Mouse (Mus musculus) cerebellum, adult 8-10 months (tissue): ENCODE data around the gene Enpp3.
"Not testable (repeated sequence)": the region's sequence is repeated elsewhere in the genome, so short reads cannot be mapped to it uniquely, and the experiment has no call there.

Source experiments
- DNase-seq: peaks from one replicate; pipeline ENCODE4 v3.0.0; 2022

The Enpp3 gene

DNA sequence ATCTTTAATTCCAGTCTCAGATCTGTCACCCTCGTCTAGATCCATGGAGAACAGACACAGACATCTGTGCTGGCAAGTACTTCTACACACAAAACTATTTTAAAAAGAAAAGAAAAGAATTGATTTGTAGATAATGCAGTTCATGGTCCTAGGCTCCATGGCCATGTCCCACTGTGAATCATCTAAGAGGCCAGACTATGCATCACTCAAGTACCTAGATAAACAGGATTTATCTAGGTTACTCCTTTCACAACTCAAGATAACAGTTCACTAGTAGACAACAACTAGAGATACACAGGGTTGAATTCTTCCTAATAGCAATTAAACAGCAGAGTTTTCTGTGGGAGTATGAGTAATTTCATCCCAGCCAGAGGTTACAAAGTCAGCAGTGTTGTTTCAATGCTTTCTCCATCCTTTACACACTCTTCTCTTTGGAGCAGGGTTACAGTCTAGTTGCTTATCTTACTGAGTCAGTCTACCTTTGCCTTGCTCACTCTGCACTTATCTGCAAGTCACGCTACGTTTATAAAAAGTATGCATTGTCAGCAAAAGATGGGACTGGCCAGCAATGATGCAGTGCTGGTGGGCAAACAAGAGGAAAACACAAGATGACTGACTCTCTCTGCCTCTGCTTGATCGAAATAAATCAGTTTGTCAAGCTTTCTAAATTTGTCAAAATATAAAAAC lies 20.5 kb downstream of the Enpp3 start:
- no peak for DNase-seq

DNA sequence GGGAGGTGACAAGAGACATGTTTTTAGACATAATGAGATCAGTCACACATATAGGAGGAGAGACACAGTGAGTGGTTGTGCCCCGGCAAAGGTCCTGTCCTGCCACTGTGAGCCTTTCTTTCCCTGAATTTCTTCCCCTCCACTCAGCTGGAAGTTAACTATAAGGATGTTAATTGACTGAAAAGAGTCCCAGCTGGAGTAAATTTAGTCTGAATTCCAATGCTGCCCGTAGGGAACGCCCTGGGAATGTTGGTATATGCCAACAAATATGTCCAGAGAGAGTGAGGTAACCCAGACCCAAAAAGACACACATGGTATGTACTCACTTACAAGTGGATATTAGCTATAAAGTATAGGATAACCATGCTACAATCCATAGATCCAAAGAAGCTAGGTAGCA lies 23.1 kb downstream of the Enpp3 start:
- no peak for DNase-seq

DNA sequence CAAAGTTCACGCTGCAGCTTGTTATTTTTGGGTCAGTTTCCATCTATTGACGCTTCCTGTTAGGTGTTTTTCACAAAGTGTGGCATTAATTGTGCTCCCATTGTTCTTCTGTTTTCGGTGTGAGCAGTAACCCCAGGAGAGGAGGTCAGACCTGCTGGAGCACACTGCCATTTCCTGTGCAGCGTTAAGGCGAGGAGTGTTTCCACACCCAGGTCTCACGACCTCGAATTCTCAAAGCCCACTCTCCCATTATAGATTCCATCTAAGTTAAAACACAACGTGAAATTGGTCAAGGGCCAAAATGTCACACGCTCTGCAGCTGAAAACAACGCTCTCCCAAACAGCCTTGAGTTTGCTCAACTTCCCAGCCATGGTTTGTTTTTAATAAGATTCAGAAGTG lies 32.0 kb downstream of the Enpp3 start:
- no peak for DNase-seq

DNA sequence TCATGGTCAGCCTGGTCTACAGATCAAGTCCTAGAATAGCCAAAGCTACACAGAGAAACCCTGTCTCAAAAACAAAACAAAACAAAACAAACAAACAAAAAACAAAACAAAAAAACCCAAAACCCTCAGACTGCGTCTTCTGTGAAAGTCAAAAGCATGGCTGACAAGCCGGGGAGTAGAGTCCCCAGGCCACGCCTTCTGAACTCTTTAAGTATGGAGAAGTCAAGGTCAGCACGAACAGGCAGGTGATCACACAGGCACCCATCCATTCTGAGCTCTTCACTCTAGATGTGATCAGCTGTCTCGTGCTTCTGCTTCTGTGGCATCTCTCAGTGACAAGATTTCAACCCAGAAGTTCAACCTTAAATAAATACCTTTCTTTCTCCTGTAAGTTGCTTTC lies 35.9 kb downstream of the Enpp3 start:
- DNase-seq, result no peak

DNA sequence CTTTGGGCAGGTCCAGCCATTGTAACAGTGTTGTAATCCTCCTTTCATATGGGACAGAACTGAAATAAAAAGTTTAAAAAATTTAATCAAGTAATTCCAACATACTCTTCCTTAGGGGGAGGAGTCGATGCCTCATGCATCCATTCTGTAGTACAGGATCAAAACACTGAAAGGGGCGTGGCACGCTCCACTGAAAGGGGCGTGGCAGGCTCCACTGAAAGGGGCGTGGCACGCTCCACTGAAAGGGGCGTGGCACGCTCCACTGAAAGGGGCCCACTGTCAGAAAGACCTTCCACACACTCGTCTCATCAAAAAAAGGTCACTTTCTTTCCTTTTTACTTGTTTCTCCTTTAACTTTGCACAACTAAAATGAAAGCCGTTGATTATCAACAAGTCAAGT lies 36.7 kb downstream of the Enpp3 start:
- DNase-seq, result no peak

DNA sequence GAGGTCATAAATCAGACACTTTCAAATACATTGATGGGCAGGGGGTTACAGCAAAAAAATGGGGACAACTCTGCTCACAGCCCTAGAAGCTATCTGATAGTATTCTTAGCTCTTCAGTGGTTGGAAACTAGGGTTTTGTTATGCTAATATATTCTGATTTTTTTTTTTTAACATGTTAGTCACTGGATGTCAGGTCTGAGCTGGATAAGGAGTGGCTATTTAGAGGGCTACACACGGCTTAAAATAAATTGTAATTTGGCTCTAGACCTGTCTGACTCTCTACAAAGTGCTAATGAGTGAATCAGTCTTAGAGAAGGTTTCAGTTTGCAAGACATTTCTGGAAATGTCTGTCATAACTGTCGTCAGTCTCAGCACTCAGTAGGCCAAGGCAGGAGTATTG lies 37.5 kb downstream of the Enpp3 start:
- no peak for DNase-seq

DNA sequence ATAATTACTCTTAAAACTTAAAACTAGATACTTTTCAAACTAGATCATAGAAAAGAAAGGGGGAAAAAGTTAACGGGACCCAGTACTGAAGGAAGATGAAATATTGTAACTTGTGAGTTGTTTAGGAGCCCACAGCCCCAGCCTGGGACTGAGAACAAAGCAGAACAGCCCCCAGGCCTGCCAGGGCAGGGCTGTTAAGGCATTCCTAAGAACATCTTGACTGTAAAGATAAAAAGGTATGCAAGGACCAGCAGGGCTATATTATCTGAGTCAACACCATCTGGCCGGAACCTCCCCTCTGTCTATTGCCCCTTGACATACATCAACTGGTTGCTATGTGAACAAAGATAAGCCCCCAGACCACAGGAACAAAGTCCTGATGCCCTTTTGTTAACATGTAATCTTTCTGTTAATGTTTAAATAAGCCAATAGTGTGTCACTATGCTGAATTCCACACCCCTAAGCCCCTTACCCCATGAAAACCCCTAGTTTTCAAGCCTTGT lies 39.8 kb downstream of the Enpp3 start:
- DNase-seq, result not testable (repeated sequence)

DNA sequence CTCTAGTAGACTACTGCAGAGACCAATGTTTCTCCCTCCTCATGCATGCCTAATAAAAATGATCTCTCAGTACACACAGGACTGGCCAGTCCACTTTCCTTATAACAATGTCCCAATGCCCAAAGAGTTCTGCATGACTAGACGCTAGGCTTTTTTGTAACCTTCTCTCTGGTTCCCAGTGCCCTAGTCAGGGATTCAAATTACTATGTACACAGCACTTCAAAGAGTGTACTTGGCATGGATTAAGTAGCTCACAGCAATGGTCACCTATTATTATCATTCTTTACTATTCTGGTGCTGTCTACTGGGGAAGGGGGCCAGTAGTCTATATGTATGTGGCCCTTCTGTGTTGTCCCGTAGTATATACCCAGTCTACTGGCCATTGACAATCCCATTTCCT lies 40.8 kb downstream of the Enpp3 start:
- DNase-seq, result no peak

DNA sequence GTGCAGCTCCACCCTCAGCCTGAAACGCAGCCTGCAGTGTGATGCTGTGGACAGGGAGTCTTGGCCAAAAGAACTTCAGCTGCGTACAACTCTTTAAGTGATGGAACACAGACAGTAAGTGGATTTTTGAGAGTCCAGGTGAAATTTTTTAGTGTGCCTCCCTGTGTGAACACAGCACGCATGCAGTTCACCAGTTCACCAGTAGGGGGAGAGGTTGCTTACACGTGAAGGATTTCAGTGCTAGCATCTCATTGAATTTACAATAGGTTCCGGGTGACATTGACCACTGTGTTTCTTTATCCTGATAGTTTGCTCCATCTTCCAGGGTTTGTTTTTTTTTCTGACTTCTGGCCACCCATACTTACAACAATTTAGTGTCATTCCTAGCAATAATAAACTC lies 45.4 kb downstream of the Enpp3 start:
- peak; percentile 42 for DNase-seq

DNA sequence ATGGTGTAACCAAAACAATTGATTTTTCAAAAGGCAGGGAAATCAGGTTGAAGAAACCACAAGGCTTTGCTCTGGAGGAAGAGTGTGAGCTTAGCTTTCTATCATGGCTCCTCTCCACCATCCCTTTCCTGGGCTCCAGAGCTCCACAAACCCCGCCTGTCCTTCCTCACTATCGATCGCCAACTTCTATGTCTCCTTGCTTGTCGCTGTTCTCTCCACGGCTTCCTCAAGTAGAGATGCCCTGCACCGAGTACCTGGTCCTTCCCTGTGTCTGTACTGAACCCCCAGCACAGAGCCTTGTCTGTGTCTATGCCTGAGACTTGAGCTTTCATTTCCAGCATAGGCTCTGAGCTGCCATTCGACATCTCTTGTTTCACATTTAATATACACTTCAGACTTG lies 49.9 kb downstream of the Enpp3 start:
- no peak for DNase-seq

DNA sequence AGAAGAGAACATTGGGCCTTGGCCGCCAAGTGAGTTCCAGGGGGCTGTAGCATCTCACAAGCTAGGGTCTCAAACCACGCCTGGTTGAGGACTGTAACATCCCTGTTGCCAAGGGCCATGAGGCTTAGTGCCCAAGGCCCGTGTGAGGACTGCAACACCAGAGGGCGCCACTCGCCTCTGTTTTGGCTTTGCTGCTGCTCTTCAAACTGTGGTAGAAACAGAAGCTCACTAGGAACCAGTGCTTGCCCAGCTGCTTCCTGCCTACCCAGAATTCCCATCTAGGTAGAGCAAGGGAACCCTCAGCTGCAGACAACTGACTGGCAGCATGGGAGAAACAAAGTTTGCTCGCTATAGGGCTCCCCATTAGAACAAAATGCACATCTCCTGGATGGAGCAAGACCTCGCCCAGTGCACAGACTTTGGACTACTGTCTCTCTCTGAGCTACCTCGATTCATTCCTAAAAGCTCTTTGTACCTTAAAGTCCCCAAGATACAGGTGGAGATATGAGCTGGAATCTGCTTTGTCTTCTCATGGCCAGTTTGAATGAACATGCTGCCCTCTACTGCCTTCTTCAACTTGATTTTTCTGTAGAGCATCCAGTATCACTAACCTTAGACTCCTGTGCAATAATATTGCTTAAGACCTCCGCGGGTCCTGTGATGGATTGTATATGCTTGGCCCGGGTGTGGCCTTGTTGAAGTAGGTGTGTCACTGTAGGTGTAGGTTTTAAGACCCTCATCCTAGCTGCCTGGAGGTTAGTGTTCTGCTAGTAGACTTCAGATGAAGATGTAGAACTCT lies 52.7 kb downstream of the Enpp3 start:
- DNase-seq, result peak; percentile 12

DNA sequence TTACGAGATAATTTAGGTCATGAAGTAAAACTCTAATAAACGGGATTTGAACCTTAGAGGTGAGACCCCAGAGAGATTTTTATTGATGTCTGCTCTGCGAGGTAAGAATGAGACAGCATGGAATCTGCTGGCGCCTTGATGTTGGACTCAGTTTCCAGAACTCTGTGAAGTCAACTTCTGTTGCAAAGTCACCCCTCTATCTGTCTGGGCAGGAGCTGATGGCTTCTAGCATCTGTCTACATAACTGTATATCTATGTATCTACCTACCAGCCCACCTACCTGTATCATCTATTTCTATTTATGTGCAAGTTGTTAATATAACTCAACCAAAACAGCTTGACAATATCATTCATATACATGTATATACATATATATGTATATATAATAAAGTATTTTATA lies 57.3 kb downstream of the Enpp3 start:
- DNase-seq, result no peak

DNA sequence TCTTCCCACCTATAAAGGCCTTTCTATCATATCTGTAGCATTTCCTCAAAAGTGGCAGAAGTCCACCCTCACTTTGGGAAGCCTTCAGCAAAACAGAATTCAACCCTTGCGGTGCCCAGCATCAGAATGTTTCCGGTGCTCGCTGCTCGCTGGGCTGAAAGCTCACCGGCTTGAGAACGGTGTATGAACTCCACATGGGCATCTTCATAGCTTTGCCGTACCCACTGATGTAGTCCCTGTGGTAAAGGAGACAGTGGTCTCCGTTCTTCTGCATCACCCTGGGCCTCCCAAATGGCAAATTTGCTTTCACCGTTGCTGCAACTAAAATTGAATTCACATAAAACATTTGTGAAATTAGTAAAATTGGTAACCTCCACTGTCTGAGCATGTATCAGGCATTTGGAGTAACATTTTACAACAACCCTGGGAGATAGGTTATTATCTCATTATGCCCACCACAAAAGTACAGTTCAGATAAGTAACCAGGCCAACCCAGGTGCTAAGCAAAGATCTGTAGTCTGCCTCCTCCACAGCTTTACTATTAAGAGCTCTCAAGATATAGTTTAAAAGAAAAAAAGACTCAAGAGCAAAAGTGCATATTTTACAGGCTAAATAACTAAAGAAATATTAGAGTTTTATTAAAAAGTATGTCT lies 57.9 kb downstream of the Enpp3 start:
- no peak for DNase-seq

DNA sequence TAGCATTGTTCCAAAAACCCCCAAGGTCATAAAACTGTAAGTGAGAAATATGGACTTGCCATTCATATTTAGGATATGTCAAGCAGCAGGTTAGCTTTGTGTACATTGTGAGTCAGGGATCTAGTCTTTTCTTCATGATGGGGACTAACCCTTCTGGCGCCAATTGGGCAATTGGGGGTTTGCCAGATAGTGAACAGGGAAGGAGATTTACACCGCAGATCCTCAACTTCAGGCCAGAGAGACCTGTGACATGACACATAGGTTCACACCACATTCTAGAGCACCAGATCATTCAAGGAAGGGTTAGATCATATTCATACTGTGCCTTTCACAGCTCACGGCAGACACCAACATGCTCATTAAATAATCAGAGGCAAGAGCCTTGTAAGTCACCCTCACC lies 58.7 kb downstream of the Enpp3 start:
- no peak for DNase-seq

DNA sequence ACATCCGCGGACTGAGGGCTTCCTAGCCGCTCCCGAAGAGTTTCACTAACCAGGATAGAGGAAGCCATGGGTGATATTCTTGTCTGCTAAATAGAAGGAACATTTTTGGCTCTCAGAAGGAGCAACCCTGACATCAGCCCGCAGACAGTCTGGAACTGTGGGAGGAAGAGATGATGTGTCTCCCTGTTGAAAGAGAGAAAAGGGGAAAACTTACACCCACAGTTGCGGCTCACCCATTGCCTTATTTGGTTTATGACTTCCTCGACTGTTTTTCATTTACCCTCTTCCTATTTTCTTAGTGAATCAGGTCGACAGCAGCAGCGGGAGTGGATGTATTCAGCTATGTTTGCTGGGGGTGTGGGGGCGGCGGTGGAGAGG lies 64.0 kb downstream of the Enpp3 start:
- no peak for DNase-seq

DNA sequence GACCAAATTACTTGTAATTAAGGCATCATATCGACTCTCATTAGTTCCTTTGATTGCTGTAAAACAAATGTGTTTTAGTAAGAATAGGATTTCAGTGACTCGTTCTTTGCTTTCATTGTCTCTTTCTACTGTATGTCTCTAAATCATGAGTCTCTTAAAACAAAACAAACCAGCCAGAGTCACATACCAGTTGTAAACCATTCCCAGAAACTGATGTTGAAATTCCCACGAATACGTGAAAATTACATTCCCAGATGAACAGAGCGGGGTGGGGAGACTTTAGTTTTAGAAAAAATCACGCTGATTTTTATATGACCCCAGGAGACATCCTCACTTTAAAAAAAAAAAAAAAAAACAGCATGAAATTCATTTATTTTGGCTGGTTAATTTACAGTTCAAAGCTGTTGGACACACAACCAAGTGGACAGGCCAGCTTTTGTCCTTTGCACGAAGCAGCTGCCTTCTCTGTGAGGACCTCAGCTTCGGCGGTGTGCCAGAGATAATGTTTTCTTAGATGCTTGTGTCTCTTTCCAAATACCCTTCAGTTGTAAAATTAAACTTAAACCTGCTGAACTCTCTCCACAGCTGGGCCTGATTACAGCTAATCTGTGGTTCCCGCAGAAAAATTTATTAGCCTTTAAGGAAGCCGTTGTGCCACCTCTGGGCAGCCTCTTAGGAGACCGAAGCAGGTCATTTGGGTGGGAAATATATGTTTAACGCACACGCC lies 64.5 kb downstream of the Enpp3 start:
- no peak for DNase-seq

DNA sequence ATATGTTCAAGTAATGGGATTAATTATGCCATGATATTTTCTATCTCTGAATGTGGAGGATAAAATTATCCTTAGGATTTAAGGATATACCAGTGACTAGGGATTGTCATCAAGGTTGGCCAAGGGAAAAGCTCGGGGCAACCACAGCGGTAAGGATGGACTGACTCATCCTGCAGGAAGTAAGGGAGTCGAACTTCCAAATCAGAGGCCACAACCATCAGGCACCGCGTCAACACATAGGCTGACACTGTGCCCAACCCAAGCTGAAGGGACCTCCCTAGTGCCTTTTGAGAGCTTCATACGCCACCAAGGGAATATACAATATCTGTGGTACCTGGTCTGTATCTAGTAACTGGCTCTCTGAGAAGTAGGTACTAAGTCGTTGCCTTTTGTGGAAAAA lies 73.1 kb downstream of the Enpp3 start:
- no peak for DNase-seq

DNA sequence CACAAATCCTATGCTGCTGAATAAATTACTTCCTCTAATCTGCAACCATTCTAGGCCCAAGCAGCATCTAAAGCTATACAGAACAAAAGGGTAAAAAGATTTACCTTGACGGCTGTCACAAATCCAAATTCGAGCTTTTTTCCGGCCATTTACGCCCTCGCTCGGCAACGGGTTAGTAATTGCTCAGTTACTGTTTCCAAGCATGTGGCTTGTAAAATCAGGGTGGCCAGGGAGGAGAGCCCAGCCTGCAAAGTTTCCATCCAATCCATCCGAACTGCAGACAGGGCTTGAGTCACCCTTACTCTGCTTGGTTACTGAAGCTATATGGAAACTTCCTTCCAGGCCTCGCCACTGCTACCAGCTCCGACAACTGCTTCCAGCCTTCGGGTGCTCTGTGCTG lies 74.9 kb downstream of the Enpp3 start:
- no peak for DNase-seq

DNA sequence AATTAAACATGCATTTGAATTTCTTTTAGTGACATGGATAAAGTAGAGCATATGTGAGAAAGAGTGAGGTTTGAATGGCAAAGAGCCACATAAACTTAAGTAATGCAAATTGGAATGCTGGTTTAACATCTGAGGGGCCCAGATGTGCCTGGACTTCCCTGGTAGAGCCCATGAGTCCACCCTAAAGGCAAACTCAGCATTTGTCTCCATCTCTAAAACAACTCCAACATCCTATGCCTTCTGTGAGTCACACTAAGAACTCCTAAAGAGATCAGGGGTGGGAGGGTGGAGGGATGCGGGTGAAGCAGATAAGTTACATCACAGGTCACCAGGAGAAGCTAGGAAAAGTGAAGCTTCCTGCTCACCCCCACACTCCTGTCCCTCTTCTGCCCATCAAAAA lies 76.6 kb downstream of the Enpp3 start:
- DNase-seq, result no peak

DNA sequence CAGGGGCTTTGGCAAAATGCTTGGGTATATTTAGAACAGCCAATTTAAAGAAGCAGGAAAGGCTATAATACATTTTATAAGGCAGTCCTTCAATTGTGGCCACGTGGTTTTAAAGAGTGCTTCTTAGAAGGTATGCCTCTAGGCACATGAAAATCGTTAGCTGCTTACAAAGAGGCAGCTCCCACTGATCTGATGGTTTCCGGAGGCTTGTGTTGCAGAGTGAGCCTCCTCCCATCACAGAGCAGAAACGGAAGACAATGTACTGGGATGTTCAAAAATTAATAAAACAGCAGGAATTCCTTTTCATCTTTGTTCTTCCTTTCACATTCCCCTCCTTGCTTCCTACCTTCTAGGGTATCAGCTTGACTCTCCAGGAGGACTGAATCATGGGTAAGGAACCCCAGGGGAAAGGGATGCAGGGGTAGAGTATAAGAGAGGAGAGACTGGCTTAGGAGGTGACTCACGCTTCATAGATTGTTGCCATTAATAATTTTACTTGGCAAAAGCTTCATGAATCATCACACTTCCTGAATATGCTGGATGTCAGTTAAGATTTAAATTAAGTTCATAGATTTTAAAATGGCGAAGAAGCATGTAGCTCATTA lies 77.4 kb downstream of the Enpp3 start:
- no peak for DNase-seq

DNA sequence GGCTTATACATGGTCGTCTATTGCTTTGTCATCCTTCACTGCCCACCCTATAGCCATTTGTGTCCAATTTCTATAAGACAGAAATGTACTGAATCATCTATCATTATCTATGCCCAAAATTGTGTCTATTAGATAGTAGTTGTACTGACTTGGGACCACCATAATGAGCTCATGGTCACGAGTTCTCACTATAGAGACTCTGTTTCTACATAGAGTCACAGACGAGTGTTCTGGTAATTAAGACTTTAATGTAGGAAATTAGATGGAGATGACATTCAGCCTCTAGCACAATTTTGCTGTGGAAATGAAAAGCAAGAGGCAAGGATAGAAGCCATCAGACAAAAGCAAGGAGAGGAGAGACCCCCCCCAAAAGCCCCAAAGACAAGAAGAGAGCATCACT lies 78.0 kb downstream of the Enpp3 start:
- no peak for DNase-seq

DNA sequence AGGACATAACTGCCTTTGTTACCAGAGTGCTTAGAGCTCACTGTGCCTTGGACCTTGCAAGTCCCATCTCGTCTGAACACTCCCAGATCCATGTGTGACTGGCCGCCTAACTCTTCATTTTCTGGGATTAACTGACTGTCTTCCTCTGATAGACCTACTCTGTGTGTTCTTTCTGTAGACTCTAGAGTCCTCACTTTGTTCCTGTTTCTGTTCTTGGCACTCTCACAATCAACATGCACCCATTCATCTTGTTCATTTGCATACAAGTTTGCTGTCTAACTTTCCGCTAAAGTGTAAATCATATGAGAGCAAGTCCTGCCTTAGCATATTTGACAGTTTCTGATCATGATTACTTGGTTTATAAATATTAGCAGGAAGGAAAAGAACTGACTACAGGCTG lies 79.4 kb downstream of the Enpp3 start:
- DNase-seq, result no peak

DNA sequence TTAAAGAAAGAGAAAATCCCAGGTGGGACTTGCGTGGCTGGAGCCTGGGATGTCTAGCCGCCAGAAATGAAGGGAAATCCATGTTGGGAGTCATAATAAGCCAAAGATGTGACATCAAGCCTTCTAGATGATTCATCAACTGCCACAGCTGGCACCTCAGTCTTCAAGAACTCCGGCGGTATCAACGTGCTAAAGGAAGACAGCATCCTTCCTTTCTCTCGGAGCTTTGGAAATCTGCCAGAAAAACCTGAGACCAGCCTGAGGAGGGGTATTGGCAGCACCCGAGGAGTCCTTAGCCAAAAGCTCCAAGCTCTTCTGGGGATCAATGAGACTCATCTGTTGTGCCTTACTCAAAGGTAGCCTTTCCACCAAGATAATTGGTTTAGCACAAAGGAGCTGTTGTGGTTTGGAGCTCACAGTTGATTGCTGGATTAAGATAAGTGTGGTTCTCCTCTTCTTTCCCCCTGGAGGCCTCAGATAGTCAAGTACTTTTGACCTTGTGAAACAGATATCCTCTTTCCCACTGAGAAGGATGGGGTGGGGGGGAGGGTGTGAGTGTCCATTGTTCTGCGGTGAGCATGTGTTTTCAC lies 84.2 kb downstream of the Enpp3 start:
- no peak for DNase-seq
